Mouse (Mus musculus) embryonic stem cell, embryonic (primary cell): ENCODE results near the gene Naga.

ENCODE experiments used
- CTCF ChIA-PET, 4 experiments: fragments of 300-600 bp in 2 of 4; fragments of 350-600 bp in 2 of 4; sonication (Branson Sonifier 250); formaldehyde crosslinking; loops; one replicate each; lab custom pipeline; 2022; ENCODE audit warnings: inconsistent platforms in 2 of 4; lab: Charles Lee
- POLR2A ChIA-PET, 4 experiments: fragments of 300-600 bp in 2 of 4; fragments of 350-600 bp in 2 of 4; sonication (Branson Sonifier 250); formaldehyde crosslinking; loops; one replicate each; lab custom pipeline; 2022; ENCODE audit warnings: antibody characterized with exemption in 4 of 4, inconsistent platforms in 1 of 4; lab: Charles Lee

Gene Naga

DNA sequence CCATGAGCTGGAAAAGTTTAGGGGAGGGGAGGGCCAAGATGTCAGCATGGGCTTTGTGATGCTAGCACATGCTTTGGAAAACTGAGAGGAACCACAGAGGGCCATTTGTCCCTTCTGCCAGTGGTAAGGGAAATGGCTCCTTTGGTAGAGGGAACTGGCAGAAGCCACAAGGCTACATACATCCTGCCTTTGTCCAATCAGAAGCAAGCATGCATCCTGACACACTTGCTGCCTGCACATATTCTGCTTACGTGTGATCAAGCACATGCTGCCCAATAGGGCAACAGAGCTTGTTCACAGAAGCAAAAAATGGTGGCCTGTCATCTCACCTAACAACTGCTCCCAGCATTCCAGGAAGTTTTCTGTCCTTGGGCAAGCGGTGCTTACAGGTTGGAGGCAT is 13.3 kb downstream of the Naga start:
- POLR2A ChIA-PET: interaction anchor here in 2 of 4 experiments (0.6 to 4.4 kb wide), 6 partner anchors 13 to 179 kb away, joined by 3 to 28 read pairs (median 4); partner anchors contain the start of genes Naga (in 2 of the 2), Pheta2 (in 2 of the 2), Smdt1 (in 2 of the 2) and Ndufa6 (in 1 of the 2)
- CTCF ChIA-PET: interaction anchor here in 1 of 4 experiments (1.3 kb wide), 1 partner anchor 26 kb away, joined by 4 read pairs; the partner anchor contains the start of gene Wbp2nl

DNA sequence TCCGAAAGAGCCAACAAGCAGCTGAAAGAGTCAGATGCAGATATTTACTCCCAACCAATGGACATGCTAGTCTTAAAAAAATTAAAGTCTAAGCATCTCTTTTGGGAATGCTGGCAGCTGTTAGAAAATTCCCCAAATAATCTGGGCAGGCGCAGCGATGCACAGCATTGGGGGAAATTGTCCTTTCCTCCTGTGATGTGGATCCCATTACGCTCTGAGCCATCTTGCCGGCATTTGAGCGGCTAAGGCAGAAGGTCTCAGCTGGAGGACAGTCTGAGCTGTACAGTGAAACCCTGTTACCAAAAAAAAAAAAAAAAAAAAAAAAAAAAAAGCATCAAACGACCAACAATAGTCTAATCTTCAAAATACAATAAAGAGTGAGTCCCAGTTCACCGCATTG is 16.5 kb downstream of the Naga start:
- ChIA-PET POLR2A (interaction anchor here in 3 of 4 experiments (1.0 to 4.4 kb wide), 5 partner anchors 10 to 42 kb away, joined by 3 to 28 read pairs (median 4); partner anchors contain the start of genes Naga (in 3 of the 3), Pheta2 (in 3 of the 3) and Smdt1 (in 3 of the 3)), CTCF (no interaction called here)

DNA sequence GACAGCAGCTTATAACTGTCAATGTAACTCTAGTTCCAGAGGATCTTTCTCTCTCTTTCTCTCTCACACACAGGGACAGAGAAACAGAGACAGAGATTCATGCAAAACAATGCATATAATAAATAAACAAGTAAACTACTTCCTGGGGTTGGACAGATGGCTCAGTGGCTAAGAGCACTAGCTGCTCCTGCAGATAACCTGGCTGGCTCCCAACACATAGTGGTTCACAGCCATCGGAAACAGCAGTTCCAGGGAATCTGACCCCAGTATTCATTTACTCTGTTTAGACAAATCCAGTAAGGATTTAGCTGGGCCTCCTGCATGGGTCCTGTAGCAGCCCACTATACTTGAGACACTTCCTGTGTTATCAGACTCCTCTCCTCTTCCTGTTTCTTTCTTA is 19.1 kb downstream of the Naga start:
- CTCF ChIA-PET: interaction anchor here in 2 of 4 experiments (0.5 to 1.5 kb wide), 5 partner anchors 35 to 672 kb away, joined by 3 to 7 read pairs (median 3); partner anchors contain the start of gene Ndufa6 (in 1 of the 2)
- POLR2A ChIA-PET: interaction anchor here in 2 of 4 experiments (0.7 to 2.0 kb wide), 3 partner anchors 18 to 37 kb away, joined by 3 to 6 read pairs (median 3); partner anchors contain the start of genes Naga (in 1 of the 2), Pheta2 (in 1 of the 2) and Smdt1 (in 1 of the 2)

DNA sequence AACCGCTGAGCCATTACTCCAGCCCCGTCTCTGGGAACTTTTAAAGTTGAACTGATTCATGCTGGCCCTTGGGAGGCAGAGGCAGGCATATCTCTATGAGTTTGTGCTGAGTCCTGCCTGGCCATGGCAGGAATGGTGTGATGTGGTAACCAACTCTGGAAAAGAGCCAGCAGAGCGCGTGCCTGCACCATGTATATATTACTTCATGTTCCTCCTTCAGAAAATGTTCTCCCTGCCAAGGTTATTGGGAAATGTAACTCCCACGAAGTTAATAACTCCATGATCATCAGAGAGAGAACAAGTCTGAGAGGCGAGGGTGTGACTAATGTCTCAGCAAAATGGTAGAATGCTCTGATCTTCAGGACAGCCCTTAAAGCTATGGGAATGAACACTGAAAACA is 20.9 kb downstream of the Naga start:
- ChIA-PET POLR2A (interaction anchor here in 2 of 4 experiments (0.6 kb wide), 2 partner anchors 177 to 543 kb away, joined by 3 to 4 read pairs; no protein-coding TSS in a partner anchor), CTCF (no interaction called here)

DNA sequence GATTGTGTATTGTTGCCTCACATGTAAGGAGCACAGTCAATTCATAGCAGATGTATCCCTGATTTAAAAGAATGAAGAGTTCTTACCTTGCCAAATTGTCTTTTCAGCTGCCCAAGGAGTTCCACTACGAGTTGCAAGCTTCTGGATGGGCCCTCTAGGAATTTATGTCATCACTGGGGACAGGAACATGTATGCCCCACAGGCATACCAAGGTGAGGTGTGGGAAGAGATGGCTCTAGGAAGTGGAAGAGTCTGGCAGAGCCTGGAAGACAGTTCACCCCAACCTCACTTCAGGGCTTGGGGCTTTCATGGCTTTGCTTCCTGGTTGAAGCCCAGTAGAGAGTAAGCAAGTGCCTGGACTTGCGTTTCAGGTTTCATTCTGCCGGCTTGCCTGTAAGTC is 30.3 kb downstream of the Naga start:
- ChIA-PET CTCF (no interaction called here), POLR2A (interaction anchor here in 2 of 4 experiments (0.8 to 1.1 kb wide), 2 partner anchors 9 to 46 kb away, joined by 4 to 6 read pairs; partner anchors contain the start of genes Ndufa6 (in 1 of the 2) and Wbp2nl (in 1 of the 2))

DNA sequence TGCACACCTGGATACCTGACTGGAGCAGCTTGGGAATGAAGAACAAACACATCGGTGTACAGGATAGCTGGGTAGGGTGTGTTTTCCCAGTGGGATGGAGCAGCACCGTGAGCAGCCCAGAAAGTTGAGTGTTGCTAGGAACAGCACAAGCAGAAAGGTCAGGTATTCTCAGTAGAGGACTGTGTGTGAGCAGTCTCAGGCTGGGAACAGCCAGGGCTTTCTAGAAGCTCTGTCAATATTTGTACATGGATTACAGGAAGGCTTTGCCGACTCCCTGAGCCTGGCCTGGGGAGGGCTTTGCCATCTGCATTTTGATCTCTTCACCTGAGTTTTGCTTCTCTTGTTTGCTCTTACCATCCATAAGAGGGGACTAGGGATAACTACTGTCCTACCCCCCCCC is 31.6 kb downstream of the Naga start:
- ChIA-PET POLR2A (interaction anchor here in 1 of 4 experiments (1.2 kb wide), 1 partner anchor 39 kb away, joined by 3 read pairs; no protein-coding TSS in a partner anchor), CTCF (interaction anchor here in 1 of 4 experiments (1.1 kb wide), 1 partner anchor 36 kb away, joined by 4 read pairs; no protein-coding TSS in a partner anchor)

DNA sequence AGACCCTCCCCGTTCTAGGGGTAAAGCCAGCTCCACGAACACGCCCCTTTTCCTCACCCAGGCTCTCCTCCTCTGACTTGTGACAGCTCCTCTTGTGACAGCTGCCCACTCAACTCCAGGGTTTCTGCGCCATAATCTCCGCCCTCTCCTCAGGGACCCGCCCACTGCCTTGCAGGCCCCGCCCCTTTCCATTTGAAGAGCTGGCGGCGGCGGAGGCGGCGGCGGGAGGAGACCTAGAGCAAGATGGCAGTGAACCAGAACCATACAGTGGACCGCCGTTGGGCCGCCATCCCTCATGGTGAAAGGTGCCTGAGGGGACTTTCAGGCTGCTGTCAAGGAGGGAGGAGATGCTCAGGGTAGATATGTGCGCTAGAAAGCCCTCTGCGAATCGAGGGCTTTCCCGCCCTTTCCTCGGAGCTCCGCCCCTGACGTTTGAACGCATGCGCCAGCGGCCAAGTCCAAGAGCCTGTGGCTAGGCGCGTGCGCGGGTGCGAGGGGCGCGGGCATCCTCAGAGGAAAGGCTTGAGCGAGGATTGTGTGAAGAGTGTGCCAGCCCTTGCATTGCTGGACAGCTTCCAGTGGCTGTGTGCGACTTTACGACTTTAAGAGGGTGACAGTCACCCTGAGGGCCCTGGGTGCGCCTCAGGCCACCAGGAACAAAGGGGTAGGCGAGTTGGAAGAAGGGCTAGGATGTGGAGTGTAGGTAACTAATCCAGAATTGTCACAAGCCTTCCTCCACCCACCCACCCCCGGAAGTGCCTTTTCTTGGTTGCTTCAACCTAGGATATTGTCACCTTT is 39.8 kb downstream of the Naga start, which contains the start of gene Wbp2nl:
Gene Wbp2nl (plus strand): TSS at position 191 of the 798 bp plus-strand sequence.
- POLR2A ChIA-PET: interaction anchor here (0.5 to 2.4 kb wide), 42 partner anchors 9 to 850 kb away, joined by 3 to 16 read pairs (median 3); partner anchors contain the start of genes Srebf2 (in 3 of the 4), Naga (in 2 of the 4), Pheta2 (in 2 of the 4) and Smdt1 (in 2 of the 4)
- CTCF ChIA-PET: interaction anchor here (0.6 to 1.7 kb wide), 19 partner anchors 16 to 1146 kb away, joined by 3 to 13 read pairs (median 4); partner anchors contain the start of gene Ndufa6 (in 1 of the 4)

DNA sequence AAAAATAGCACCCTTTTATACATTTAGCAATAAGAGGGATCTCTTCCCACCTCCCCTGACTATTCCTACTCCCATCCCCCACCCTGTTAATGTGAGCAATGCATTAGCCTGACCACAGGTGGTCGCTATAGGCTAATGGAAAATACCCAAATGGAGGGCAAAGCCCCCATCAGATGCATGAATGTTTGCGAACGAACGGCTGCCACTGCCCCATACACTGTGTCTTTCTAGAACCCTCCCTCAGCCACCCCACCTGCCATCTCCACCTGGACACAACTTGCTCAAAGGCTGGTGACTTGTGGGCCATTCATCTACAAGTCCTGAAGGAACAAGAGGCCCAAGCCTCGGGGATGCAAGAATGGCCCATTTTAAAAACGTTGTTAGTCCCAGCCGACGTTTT is 44.7 kb downstream of the Naga start:
- CTCF ChIA-PET: interaction anchor here in 2 of 4 experiments (0.6 to 1.5 kb wide), 4 partner anchors 11 to 792 kb away, joined by 3 read pairs; no protein-coding TSS in a partner anchor

DNA sequence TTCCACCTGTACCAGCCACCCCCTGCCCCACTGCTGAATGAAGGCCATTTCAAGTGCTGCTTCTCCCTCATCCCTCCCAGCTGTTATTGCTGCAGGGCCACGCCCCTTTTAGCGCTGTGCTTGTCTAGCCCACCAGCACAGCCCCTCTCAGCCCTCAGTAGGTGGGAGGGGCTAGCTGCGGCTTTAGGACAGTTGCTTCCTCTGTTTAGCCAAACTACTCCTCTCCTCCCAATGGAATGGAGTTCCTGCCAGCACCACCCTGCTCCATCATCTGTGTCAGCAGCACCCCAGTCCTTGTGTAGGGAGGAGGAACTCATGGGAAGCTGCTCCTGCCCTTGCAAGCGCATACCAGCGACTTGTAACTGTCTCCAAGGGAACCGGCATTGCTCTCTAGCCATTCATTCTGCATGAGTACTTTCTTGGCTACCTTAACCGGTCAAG is 45.4 kb downstream of the Naga start:
- ChIA-PET CTCF (interaction anchor here in 2 of 4 experiments (0.6 to 1.5 kb wide), 7 partner anchors 10 to 793 kb away, joined by 3 to 4 read pairs (median 3); no protein-coding TSS in a partner anchor), POLR2A (interaction anchor here in 2 of 4 experiments (0.8 to 2.4 kb wide), 5 partner anchors 12 to 856 kb away, joined by 3 to 9 read pairs (median 4); partner anchors contain the start of genes Poldip3 (in 1 of the 2) and Sept3 (in 1 of the 2))

More for the DNA sequence above, 44.7 kb downstream of the Naga start:
- POLR2A ChIA-PET: interaction anchor here in 1 of 4 experiments (0.6 to 2.4 kb wide), 4 partner anchors 19 to 49 kb away, joined by 3 to 9 read pairs (median 4); partner anchors contain the start of genes Naga, Pheta2, Sept3 and Smdt1

DNA sequence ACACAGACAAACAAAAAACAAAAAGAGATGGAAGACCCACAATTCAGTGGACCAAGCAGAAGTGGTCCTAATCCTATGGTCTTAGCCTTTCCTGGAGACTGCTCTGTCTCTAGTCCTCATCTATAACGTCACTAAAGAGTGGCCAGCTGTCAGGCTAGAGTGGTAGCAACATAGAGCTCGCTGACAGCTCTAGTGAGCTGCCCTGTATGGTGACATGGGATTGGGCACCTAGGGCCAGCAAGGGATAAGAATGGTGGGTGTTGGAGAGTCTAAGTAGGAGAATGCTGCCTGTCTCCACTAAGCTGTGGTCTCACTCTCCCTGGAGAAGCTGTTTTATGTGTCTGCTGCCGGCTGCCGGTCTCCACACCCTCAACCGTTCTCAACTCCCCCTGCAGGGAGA is 45.9 kb downstream of the Naga start:
- ChIA-PET CTCF (interaction anchor here in 2 of 4 experiments (0.6 to 1.5 kb wide), 6 partner anchors 9 to 1991 kb away, joined by 3 read pairs; no protein-coding TSS in a partner anchor), POLR2A (interaction anchor here in 2 of 4 experiments (0.8 to 2.4 kb wide), 4 partner anchors 12 to 856 kb away, joined by 3 to 9 read pairs (median 4); partner anchors contain the start of genes Poldip3 (in 1 of the 2) and Sept3 (in 1 of the 2))

DNA sequence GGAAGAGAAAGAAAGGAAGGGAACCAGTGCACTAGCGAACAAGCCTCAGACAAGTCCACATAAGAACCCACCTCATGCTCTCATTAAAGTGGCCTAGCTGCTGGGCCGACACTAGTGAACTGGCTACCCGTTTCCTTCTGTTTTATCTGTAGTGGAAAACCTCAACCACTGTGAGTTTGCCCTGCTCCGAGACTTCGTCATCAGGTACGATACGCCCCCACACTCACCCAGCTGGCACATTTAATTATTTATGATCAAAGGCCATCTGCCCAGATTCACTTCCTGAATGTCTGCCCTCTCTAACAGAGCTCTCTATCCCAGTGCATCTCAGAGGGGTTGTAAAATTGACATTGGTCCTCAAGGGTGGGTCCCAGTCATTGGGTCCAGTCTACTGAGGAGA is 48.5 kb downstream of the Naga start:
- CTCF ChIA-PET: interaction anchor here in 1 of 4 experiments (0.5 kb wide), 1 partner anchor 745 kb away, joined by 5 read pairs; no protein-coding TSS in a partner anchor
- POLR2A ChIA-PET: interaction anchor here in 2 of 4 experiments (0.8 to 1.2 kb wide), 2 partner anchors 8 to 9 kb away, joined by 4 to 5 read pairs; partner anchors contain the start of gene Wbp2nl (in 2 of the 2)

DNA sequence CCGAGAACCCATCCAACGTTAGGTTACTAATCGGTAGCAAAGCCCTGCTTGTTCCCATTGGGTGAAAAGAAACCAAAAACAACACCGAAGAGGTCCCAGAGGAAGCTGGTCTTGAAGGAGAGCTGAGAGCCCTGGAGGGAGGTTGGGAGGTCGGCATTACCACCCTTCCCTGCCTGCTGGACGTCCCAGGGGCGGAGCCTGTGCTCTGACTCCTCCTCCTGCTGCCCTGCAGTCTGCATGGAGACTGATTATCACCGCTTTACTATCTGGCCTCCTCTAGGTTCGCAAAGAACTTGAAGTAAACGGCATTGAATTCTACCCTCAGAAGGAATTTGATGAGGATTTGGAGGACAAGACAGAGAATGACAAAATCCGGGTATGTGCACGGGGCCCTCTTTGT is 52.6 kb downstream of the Naga start:
- POLR2A ChIA-PET: interaction anchor here in 1 of 4 experiments (0.7 kb wide), 1 partner anchor 864 kb away, joined by 3 read pairs; no protein-coding TSS in a partner anchor
- CTCF ChIA-PET: interaction anchor here in 1 of 4 experiments (1.1 kb wide), 1 partner anchor 131 kb away, joined by 7 read pairs; no protein-coding TSS in a partner anchor

DNA sequence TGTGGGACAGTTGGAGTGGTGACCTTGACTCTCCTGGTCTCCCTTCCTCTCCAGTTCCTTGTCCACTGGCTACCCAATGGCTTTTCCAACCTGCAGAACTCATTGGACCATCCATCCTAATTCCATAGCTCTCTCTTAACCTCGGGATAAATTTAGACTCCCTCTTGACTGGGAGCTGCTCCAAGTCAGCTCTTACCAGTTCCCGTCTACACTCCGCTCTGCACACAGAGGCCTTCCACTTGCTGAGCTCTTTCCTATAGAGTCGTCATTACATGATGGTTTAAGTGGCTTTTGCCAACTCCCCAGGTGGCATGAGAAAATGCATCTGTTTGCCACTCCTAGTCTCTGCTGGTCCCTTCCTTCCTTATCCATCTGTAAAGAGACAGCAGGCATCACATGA is 58.1 kb downstream of the Naga start:
- ChIA-PET CTCF (interaction anchor here in 3 of 4 experiments (1.0 to 2.6 kb wide), 3 partner anchors 9 to 10 kb away, joined by 4 to 12 read pairs (median 5); no protein-coding TSS in a partner anchor), POLR2A (interaction anchor here in 1 of 4 experiments (1.0 to 1.3 kb wide), 3 partner anchors 12 to 69 kb away, joined by 3 read pairs; no protein-coding TSS in a partner anchor)
